Mouse (Mus musculus) kidney, adult 8-10 months (tissue): ENCODE results near the gene Lrrk2.
"Not testable (repeated sequence)": the region's sequence is repeated elsewhere in the genome, so short reads cannot be mapped to it uniquely, and the experiment has no call there.

Experiments used
- DNase-seq, 2 experiments: peaks; one replicate each; pipeline ENCODE4 v3.0.0; 2022

Gene Lrrk2

DNA sequence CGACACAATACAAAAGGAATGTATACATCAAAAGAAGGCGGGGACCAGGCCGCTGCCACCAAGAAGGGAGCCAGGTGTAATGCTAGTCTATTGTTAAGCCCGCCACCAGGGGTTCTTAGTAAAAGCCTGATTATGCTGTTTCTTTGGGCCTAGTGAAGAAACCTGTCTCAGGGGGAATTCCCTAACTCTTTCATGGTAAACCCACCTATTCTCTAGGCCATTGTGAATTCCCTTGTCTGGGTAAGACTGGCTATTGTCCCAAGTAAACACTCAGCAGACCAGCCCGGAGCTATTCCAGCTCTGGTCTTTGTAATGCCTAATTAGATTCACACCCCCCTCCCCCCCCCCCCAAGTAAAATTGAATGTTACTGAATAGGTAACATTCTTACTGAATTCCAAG is 191.2 kb downstream of the Lrrk2 start:
- not testable (repeated sequence) for DNase-seq
